Mouse (Mus musculus): ENCODE measurements around the gene Spen. TPM values are rescaled to one million over a fixed set of nuclear protein-coding genes. Genes with fewer than 3 reads are reported as not detected.
"Not testable (repeated sequence)": the region's sequence is repeated elsewhere in the genome, so short reads cannot be mapped to it uniquely, and the experiment has no call there.

The Spen gene
- polyA plus RNA-seq, 1 experiment = 6.9 TPM

DNA sequence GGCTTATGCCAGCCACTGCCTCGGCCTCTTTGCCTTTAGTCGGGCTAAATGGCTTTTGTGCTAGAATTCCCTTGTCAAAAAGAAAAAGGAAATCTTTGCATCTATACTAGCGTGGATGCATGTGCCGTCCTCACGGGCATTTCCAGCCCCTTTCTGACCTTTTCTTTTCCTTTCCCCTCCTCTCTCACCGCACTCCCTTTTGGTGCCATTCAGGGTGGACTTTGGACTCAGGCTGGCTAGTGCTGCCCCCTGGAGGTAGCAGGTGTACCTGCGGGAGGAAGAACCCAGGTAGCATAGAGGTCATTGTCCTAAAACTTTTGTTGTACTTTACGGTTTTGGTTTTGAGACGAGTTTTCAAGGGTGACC is 21.5 kb upstream of the Spen start:
- DNase-seq (ENCODE audit: low read depth) = no peak

- DNase-seq (ENCODE audit: low read depth) = no peak
Measured at GRCm38 (mm10) chr4:141559131-141559897, 20.9 kb upstream of the Spen start.

- no peak for DNase-seq (ENCODE audit: low read depth)
Measured at GRCm38 (mm10) chr4:141558658-141559057, 20.3 kb upstream of the Spen start.

GRCm38 (mm10) chr4:141556163-141556562 is 17.8 kb upstream of the Spen start:
- not testable (repeated sequence) for DNase-seq (ENCODE audit: low read depth)

DNA sequence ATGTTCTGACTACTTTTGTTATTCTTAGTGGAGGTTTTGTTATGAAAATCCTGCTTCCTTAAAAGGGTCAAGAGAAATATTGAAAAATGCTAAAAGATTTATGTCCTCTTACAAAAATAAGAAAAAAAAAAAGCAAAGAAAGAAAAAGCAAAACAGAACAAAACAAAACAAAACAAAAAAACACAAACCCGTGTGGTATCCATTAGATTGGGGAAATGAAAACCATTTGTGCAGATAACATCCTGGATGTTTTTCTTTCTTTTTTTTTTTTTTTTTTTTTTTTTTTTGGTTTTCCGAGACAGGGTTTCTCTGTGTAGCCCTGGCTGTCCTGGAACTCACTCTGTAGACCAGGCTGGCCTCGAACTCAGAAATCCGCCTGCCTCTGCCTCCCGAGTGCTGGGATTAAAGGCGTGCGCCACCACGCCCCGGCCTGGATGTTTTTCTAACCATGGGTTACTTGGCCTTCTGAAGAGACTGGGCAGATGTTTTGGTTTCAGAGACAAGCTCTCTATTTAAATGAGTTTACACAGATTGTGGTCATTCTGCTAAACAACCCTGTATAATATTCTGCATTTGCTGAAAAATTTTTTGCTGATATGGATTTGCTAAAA is 16.0 kb upstream of the Spen start:
- DNase-seq (ENCODE audit: low read depth) = not testable (repeated sequence)

- DNase-seq (ENCODE audit: low read depth) = no peak
Measured at GRCm38 (mm10) chr4:141552484-141552883, 14.1 kb upstream of the Spen start.

DNA sequence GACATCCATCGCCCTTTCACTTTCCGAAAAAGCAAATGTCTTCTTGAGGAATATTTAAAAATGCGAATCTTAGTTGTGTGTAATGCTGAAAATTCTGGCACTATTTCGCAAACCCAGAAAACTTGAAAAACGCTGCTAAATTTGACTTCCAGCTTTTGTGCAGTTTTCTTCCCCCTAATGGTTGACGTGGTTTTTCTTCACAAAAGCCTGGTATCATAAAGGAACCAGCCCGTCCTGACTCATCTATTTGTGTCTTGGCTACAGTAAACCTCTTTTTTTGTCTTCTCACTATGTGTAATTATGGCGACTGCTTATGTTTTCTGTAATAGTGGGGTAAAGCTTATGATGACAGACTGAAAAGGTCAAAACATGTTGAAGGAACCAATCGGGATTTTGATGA is 8.9 kb upstream of the Spen start:
- no peak for DNase-seq (ENCODE audit: low read depth)

- DNase-seq (ENCODE audit: low read depth) = no peak
Measured at GRCm38 (mm10) chr4:141546334-141547200, 8.2 kb upstream of the Spen start.

- no peak for DNase-seq (ENCODE audit: low read depth)
Measured at GRCm38 (mm10) chr4:141545743-141546333, 7.4 kb upstream of the Spen start.

GRCm38 (mm10) chr4:141545071-141545742 is 6.8 kb upstream of the Spen start:
- no peak for DNase-seq (ENCODE audit: low read depth)

DNA sequence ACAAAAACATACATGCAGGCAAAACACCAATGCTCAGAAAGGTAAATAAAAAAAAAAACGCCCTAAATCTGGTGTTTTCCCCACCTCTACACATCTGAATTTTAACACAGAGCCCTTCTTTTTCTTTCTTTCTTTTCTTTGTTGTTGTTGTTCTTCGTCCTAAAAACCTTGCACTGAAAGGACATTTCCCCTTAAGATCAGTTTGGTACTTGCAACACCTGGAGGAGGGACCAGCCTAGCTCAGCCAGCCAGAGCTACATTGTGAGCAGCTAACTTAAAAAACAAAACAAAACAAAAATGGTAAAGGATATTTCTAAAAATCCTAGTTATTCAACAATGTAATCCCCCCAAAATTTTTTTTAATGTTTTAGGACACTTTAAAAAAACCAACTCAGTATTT is 6.1 kb upstream of the Spen start:
- DNase-seq (ENCODE audit: low read depth) = no peak

- no peak for DNase-seq (ENCODE audit: low read depth)
Measured at GRCm38 (mm10) chr4:141543593-141543992, 5.2 kb upstream of the Spen start.

- DNase-seq (ENCODE audit: low read depth) = no peak
Measured at GRCm38 (mm10) chr4:141541851-141542250, 3.5 kb upstream of the Spen start.

DNA sequence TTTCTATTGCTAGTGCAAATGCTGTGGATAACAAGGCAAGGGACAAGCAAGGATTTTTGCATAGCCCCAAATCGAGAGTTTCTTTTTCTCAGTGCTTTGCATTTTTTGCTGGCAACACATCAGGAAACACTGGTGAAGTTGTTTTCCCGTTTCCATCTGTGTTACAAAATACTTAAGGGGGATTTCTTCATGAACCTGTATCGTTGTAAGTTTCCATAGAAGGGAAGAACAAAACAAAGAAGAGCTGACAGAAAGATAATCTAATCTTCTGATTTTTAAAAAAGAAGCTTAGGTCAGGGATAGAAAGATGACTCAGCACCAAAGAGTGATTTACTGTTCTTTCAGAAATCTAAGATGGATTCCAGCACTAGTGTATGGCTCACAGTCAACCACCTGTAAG is 2.4 kb upstream of the Spen start:
- no peak for DNase-seq (ENCODE audit: low read depth)

DNA sequence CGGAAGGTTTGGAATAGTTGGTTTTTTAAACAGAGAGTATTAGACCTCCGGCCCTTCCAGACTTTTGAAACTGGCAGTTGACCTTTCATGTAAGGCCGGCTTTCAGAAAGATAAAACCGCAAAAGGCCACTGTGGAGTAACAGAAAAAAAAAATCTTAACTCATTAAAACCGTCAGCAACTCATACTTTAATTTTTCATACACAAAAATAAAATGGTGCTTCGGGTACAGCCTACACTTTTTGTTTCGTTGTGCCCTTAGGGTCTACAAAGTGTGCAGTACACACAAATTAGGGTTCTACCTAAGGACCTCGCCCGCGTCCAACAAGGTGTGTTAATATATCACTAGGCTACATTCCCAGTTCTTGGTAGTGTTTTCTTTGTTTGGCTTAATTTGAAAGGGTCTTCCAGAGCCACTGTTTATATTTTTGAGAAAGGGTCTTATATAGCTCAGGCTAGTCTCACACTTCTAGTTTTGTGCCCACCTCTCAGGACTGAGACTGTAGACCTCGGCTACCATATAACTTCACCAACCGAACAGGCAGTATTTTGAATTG is 893 bp upstream of the Spen start:
- DNase-seq (ENCODE audit: low read depth) = no peak

DNA sequence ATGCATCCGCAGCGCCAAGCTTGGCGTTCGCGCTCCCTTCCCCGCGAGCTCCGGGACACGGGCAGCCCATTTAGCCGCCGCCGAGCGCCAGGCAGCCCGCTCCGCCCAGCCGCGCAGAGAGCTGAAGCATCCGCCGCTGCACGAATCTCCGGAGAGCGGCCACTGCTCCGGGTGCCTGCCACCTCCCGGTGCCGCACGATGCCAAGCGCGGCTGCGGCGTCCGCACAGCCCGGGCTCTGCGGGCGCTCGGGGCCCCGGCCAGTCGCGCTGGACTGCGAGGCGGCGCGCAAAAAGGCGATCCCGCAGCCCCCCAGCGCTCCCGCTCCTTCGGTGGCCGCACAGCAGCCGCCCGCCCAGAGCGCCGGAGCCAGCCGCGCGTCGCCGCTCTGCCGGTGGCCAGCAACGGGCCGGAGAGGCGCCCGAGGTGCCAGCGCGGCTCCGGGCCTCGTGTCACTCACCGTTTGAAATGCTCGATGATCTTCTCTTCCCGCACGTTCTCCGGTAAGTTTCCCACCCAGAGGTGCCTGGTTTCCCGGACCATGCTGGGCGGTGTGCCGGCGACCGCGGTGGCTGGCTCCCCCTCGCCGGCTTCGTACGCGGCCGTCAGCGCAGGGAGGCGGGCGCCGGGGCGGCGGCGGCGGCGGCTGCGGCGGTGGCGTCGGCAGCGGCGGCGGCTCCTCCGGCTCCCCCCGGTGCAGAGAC is 540 bp downstream of the Spen start:
- DNase-seq (ENCODE audit: low read depth) = no peak

DNA sequence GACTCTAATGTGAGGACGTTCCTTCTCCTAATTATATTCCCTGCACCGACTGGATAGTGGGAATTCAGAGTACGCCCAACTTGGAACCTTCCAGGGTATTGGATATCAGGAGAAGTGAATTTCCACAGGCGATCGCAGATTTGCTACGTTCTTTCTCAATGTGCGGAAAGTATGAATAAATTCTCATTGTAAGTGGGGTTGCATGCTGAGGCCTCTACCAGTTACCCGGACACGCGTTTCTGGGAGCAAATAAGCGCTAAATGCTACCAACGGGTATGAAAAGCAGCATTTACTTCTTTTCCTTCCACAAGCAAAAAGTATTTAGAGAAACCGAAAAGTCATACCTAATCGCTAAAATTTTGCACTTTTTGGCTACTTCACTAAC is 1.2 kb downstream of the Spen start:
- no peak for DNase-seq (ENCODE audit: low read depth)

DNA sequence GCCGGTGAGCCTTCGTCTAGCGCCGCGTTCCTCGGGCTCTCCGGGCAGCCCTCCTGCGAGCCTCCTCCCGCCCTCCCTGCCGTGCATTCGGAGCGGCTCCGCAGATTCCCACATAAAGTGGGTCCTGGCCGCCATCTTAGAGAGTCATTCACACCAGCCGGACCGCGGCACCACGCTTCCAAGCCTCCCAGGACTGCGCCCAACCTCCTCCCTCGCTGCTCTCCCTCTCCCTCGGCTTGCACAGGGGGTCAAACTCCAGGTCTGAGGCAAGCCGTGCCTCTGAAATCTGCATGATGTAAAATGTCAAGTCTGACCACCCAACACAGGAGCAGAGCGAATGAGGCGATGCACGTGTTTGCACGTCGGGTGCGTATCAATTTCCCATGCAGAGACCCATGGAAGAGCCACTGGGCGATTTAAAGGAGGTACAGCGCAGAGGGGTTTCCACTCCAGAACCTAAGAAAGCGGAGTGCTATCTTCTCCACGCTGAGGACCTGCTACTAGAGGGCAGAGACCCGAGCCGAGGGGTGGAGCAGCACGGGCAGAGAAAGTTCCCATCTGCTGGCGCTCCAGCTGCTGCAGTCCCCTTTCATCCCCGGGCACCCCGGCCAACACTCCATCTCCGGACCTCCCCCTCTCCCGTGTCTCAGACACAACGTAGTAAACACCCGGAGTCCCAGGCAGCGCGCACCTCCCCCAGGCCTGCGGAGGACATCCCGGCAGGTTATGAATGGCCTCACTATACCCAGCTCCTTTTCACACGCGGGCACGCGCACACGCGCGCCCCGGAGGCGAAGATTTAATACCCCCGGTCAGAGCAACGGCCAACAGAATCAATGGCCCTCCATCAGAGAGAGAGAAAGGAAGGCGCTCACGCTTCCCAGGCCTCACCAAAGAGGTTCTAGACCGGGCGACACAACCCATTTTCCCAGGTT is 1.8 kb downstream of the Spen start:
- DNase-seq (ENCODE audit: low read depth) = no peak

GRCm38 (mm10) chr4:141534947-141535680 is 3.3 kb downstream of the Spen start:
- DNase-seq (ENCODE audit: low read depth) = no peak

Measured in gonadal fat pad, adult 2 months (tissue).